Mouse (Mus musculus) thymus, postnatal 0 days (tissue): ENCODE data around the gene Pcsk7. TPM values are rescaled to one million over a fixed set of nuclear protein-coding genes. Genes with fewer than 3 reads are reported as not detected.

Experiments used
- DNase-seq: peaks from one replicate; pipeline ENCODE4 v3.0.0-alpha.2; 2015; ENCODE audit warnings: low spot score
- polyA plus RNA-seq: library from polyadenylated mRNA; unstranded; fragments of >200 nt; fragmentation: Nextera tagmentation; extraction: Ambion mirVana; gene quantifications from 2 replicates; pipeline ENCODE4 v1.2.1, GENCODE M21; 2015

Gene Pcsk7
- 24.2 and 31.3 TPM in 2 replicates for polyA plus RNA-seq

DNA sequence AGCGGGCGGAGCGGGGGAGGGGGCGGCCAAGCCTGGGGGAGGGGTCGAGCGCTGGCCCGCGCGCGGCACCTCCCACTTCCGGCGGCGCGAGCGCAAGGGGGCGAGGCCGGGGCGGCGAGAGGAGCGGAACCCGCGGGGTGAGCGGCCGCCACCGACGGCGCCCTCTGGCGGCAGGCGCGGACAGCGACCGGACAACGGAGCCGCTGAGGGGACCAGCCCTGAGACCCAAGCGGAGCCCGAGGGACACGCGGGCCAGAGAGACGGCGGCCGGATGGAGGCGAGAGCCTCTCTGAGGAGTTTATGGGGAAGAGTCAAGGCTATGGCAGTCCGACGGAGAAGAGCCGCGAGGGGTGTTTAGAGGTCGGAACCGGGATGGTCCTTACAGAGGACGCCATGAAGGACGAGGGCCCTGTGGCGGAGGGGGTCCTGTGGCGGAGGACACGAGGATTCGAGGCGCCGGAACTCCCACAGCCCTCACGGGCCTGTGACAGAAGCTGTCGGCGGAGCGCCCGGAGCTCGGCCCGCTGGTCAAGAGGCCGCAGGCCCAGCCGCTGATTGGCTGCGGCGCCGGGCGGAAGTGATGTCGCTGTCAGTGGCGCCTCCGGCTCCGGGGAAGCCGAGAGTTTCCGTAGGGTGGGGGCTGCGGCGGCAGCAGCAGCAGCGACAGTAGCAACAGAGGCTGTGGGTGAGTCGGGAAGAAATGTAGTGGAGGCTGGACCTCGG is at the start of gene Pcsk7, which contains the start of gene Rnf214:
Pcsk7 (plus strand) TSS at position 143 of the 723 bp plus-strand sequence.
Rnf214 (minus strand) TSS at position 557 of the 723 bp plus-strand sequence.
- DNase-seq = peak; percentile 90

GRCm38 (mm10) chr9:45859364-45859763 is 46.9 kb upstream of the Pcsk7 start:
- no peak for DNase-seq

DNA sequence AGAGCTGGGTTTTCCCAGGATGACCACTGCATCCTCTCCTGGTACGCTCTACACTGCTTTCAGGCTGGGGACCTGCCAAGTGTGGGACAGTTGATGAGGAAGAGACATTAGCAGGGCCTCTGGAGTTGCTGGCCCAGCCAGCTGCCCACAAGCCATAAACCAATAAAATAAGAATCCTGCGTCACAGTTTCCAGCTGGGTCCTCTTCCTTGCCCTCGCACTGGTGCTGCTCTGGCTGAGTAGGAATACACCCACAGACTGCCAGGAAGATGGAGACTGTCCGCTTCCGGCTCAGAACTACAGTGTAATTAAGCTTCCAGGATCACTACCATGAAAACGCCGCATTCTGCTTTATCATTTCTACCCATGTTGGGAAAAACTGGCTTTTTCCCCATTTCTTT is 44.5 kb upstream of the Pcsk7 start:
- DNase-seq = no peak

DNA sequence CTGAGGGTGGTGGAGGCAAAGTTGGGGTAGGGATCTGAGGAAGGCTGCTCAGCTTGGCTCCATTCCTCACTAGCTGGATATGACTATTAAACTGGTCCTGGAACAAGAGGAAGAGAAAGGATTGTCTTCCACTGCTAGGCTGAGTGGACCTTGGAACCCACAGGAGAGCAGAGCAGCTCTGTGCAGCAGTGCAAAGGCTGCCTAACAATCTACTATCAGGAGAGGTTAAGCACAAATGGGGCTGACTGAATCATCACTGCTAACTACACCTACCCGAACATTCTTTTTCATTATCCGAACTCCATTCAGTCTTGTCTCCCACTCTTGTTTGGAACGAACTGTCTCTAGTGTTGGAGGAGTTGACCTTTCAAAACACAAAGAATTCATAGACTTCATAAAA is 37.1 kb upstream of the Pcsk7 start:
- DNase-seq = no peak

GRCm38 (mm10) chr9:45870265-45870664 is 36.0 kb upstream of the Pcsk7 start:
- no peak for DNase-seq

DNA sequence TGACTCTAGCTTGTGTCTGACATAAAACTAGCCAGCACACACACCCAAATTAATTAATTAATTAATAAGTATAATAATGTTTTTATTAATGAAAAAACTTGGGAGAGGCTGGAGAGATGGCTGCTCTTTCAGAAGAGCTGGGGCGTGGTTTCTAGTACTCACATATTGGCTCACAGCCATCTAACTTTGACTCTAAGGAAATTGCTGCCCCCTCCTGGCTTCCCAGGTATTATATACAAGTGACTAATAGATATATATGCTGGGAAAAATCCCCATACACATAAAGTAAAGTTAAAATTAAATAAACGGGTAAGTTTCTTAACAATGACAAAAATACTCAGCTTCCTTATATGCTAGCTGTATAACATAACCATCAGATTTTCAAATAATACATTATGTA is 28.4 kb upstream of the Pcsk7 start:
- peak; percentile 14 for DNase-seq

DNA sequence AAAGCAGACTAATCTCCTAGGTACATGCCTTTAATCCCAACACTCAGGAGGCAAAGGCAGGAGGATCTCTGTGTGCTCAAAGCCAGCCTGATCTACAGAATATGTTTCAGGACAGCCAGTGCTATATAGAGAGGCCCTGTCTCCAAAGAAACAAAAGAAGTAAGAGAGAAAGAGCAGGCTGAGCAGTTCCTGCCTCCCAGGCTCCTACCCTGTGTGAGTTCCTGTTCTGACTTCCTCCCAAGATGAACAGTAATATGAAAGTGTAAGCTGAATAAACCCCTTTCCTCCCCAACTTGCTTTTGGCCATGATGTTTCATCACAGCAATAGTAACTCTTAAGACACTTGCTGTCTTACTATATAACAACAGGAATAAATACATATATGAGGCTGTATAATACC is 12.6 kb upstream of the Pcsk7 start:
- no peak for DNase-seq

DNA sequence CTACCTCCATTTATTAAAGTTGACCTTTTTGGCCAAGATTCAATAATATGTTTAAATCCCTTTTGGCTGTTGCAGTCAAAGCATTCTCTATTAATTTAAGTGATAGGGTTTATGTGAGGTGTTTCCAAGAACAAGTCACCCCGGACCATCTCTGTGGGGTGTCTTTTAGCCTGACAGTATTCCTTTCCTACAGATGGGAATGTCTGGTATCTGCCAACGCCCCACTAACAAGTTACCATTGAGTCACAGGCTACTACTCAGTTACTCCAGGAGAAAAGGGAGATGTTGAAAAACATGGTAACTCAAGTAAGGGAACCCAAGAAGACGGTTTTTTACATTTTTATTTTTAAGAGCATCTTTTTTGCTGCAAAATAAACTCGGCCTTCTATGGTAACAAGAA is 1.1 kb upstream of the Pcsk7 start:
- DNase-seq = no peak

DNA sequence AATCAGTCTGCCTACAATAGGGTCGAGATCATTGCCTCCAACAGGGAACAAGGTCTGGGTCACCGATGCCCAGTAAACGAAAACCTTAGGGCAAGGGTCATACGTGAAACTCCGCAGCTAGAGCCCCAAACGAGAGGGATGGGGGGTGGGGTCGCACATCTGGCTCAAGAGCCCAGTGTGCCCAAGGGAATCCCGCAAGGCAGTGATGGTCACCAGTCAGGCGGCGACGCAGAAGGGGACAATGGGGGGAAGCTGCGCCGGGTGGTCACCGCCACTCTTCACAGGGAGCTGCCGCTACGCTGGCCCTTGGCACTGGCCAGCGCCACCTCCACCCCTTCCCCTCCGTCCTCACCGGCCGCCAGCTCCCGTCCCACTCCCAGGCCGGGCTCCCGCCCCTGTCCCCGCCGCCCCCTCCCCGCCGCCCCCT is 473 bp upstream of the Pcsk7 start:
- no peak for DNase-seq

DNA sequence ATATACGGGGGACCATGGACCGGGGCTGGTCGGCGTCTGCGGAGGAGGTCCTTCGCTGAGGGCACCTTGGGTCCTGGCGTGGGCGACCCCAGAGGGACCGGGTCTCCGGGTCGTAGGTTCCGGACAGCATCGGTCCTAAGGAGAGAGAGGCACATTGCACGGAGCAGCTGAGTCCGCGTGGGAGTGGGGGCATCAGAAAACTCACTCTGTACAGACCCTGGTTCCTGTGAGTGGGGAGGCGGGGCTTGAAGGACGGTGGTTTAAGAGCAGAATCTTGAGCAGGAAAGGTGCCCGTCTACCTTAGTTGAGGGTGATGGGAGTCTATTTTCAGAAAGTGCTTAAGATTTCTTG is 756 bp downstream of the Pcsk7 start:
- DNase-seq = peak; percentile 28

DNA sequence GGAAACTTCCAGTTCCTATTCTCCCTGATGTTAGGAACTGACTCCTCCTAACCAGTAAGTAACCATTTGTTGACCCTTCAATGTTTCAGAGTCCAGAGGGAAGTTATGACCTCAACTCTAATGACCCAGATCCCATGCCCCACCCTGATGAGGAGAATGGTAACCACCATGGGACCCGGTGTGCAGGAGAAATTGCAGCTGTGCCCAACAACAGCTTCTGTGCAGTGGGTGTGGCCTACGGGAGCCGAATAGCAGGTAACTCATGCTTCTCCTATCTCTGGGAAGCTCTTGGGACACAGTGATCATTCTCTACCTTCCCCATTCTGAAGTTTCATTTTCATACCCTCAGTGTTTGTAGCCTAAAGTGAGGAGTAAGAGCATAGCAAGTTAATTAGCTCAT is 4.7 kb downstream of the Pcsk7 start:
- DNase-seq = no peak

- peak; percentile 44 for DNase-seq
Observed at GRCm38 (mm10) chr9:45911673-45912072, 5.4 kb downstream of the Pcsk7 start.

DNA sequence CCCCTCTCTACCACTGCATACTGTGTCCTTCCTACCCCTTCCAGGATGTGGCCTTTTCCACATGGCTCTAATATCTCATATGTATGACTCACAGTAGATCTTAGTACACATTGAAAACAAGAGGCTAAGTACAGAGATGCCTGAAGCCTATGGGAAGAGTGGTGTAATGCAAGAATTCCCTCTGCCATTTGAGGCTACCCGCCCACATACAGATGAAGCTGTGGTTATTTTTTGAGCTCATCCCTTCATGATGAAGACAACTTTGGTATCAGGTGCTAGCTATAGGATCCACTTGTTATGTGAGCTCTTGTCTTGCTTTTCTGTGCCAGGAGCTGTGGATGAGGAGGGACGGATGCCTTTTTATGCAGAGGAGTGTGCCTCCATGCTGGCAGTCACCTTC is 9.4 kb downstream of the Pcsk7 start:
- no peak for DNase-seq

GRCm38 (mm10) chr9:45917041-45917934 is 11.0 kb downstream of the Pcsk7 start:
- DNase-seq = no peak

GRCm38 (mm10) chr9:45919895-45920294 is 13.6 kb downstream of the Pcsk7 start:
- DNase-seq = no peak

- no peak for DNase-seq
Observed at GRCm38 (mm10) chr9:45929285-45929684, 23.0 kb downstream of the Pcsk7 start.

DNA sequence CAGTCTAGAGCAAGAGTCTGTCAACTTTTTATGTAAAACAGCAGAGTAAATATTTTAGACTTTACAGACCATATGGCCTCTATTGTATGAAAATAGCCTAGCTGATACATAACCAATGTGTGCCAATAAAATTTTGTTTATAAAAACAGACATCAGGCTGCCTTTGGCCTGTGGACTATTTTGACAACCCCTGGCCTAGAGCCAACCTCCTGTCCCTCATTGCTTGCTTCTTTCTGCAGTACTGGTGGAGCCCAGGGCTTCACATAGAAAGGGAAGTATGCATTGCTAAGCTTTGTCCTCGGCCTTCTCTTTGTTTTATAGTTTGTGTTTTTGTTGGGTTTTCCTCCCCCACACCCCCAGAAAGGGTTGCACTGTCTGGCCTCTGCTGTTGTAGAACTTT is 25.7 kb downstream of the Pcsk7 start:
- DNase-seq = no peak

- peak; percentile 49 for DNase-seq
Observed at GRCm38 (mm10) chr9:45932571-45933415, 26.5 kb downstream of the Pcsk7 start.

DNA sequence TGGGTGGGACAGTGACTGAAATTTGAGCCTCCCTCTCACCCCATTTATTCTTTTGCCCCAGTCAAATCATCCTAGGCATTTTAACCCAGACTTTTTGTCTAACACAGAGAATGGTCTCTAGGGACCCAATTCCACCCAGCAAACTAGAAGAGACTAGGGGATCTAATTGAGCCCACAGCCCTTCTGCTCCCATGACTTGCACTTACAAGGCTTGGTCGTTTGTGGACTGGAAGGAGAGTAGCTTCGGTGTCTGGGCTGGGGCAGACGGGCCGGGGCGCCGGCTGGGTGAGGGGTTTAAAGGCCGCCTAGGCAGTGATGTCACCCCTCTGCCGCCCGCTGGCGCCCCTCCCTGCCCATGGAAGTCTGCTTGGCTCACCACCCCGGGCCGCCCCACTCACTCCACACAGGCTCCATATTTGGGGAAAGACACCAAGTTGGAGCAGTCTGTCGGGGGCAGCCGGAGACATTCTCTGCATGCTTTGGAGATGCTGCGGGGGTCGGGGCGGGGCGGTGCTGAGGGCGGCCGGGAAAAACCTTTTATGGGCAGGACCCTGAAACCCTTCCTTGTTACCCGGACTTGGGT is 29.4 kb downstream of the Pcsk7 start, which contains the start of gene Tagln:
Tagln (minus strand) TSS at position 431 of the 583 bp plus-strand sequence.
- no peak for DNase-seq

DNA sequence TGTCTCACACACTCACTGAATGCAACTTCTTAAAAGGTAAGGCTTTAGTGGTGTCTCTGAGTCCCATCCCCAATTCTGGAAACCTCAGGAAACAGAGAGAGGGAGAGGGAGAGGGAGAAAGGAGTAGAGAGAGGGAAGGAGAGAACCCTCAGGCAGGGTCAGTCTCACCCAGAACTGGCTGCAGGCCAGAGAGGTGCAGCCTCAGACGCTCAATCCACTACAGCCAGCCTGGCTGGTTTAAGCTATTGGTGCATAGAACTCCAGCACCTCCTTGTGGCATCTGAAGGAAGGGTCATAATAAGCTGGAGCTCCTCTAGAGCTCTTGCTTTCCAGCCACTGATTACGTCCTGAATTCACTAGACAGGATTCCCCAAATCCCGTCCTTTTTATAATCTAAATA is 30.6 kb downstream of the Pcsk7 start:
- DNase-seq = peak; percentile 70

GRCm38 (mm10) chr9:45938088-45938487 is 31.8 kb downstream of the Pcsk7 start:
- no peak for DNase-seq
